Mouse (Mus musculus) CD8-positive naive resting alpha-beta T cell, adult 2 months (primary cell): ENCODE data around the gene Crym.

Source experiments
- DNase-seq, 2 experiments: peaks; one replicate each; pipeline ENCODE4 v3.0.0; 2022; ENCODE audit warnings: low read depth in 2 of 2, low spot score in 2 of 2

The Crym gene

GRCm38 (mm10) chr7:120163581-120164251 lies 38.2 kb downstream of the Crym start:
- no peak for DNase-seq

- no peak for DNase-seq
Measured at GRCm38 (mm10) chr7:120158121-120158613, 43.7 kb downstream of the Crym start.

GRCm38 (mm10) chr7:120157575-120158061 lies 44.3 kb downstream of the Crym start:
- no peak for DNase-seq

GRCm38 (mm10) chr7:120156841-120157409 lies 45.0 kb downstream of the Crym start:
- no peak for DNase-seq

- DNase-seq = no peak
Measured at GRCm38 (mm10) chr7:120150898-120151297, 51.0 kb downstream of the Crym start.

- no peak for DNase-seq
Measured at GRCm38 (mm10) chr7:120150257-120150656, 51.7 kb downstream of the Crym start.

GRCm38 (mm10) chr7:120145191-120145590 lies 56.7 kb downstream of the Crym start, which contains the start of gene Zp2:
Zp2 (minus strand) TSS chr7:120145291.
- no peak for DNase-seq

GRCm38 (mm10) chr7:120142743-120143142 lies 59.2 kb downstream of the Crym start:
- DNase-seq = no peak
